In the genomic region with DNA sequence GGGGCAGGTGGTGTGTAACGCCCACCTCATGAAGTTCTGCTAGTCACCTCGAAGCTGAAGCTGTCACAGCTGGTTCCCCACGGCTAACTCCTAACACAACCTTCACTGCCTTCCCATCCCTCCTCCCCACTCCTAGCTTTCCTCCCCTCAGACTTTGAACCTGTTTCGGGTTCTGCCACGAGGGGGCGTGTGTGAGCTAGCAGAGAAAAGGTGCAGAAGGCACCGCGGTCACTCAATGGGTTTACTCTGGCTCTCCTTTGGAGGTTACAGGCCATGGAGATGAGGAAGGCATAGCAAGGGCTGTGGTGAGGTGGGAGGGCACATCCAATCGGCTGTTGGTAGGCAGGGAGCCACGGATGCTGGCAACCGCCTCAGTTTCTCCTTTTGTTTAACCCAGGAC, we compare ENCODE assay signal across 9 mouse cellular contexts.
DNase-seq lines count a peak whose midpoint lies in the region; ATAC-seq and TF ChIP-seq lines count a peak whose summit lies in the region.
"Had no signal": no experiment of that assay in that cellular context is flagged by ENCODE, and none has a peak within 500 bp of the region (broad histone marks: within the 10 kb centered on the region; RNA-seq: fewer than 3 reads in every experiment).

No protein-coding gene starts in this region.

- no peak for TF ChIP-seq POLR2A in kidney, adult 2 months (IDR thresholded peaks at IDR 0.05; ENCODE audit: low read depth, low read length)

- peaks cover 6% of the 10 kb centered on the region for H3K4me1 ChIP-seq in forebrain, embryonic 14.5 days (ENCODE audit: control insufficient read depth, insufficient read depth, low read length)
- peaks cover 10% of the 10 kb centered on the region for H3K4me1 ChIP-seq in forebrain, embryonic 15.5 days
- H3K4me1 ChIP-seq in kidney, adult 2 months (ENCODE audit: control insufficient read depth, insufficient read depth, low read length), result no peaks in the 10 kb centered on the region
- H3K4me1 ChIP-seq: liver, embryonic 15.5 days had no signal

- H3K9me3 ChIP-seq in forebrain, embryonic 14.5 days (replicated peaks; ENCODE audit: control insufficient read depth, low read length), result no peaks in the 10 kb centered on the region
- H3K9me3 ChIP-seq in forebrain, embryonic 15.5 days, result no peaks in the 10 kb centered on the region
- H3K9me3 ChIP-seq: liver, embryonic 15.5 days had no signal

- no peak for ATAC-seq in forebrain, embryonic 14.5 days
- ATAC-seq in forebrain, embryonic 15.5 days (replicated peaks), result no peak
- peak; percentile 18; the same call in 1 of the 2 replicates for ATAC-seq in megakaryocyte, adult 5-6 weeks (ENCODE audit: poor library complexity, severe bottlenecking)

- WGBS in forebrain, embryonic 14.5 days, result 25% methylated on average over 11 of the region's 11 CpGs
- WGBS in forebrain, embryonic 15.5 days, result 19% methylated on average over 11 of the region's 11 CpGs
- WGBS in kidney, adult 2 months, result 20% methylated on average over 11 of the region's 11 CpGs

- DNase-seq in forebrain, embryonic 14.5 days (ENCODE audit: low spot score), result peak; percentile 52
- DNase-seq in right cerebral cortex, adult 18-20 months, result peak; percentile 28
- DNase-seq in right cerebral cortex, postnatal 36 days (ENCODE audit: low spot score in 2 of 2), result no peak
- DNase-seq in cerebellum, adult 9-10 months, result peak; percentile 57
- peak; percentile 61 for DNase-seq in kidney, adult 2 months
- DNase-seq in urinary bladder, postnatal 36 days (ENCODE audit: low spot score in 2 of 2), result peak; percentile 75

- H3K27me3 ChIP-seq in forebrain, embryonic 14.5 days (replicated peaks; ENCODE audit: control insufficient read depth, insufficient read depth, low read length), result no peaks in the 10 kb centered on the region
- no peaks in the 10 kb centered on the region for H3K27me3 ChIP-seq in forebrain, embryonic 15.5 days
- no peaks in the 10 kb centered on the region for H3K27me3 ChIP-seq in kidney, adult 2 months (replicated peaks; ENCODE audit: control insufficient read depth, insufficient read depth, low read length)
- H3K27me3 ChIP-seq: liver, embryonic 15.5 days had no signal

- no peaks in the 10 kb centered on the region for H3K36me3 ChIP-seq in forebrain, embryonic 14.5 days (ENCODE audit: control insufficient read depth, insufficient read depth, low read length)
- no peaks in the 10 kb centered on the region for H3K36me3 ChIP-seq in forebrain, embryonic 15.5 days
- no peaks in the 10 kb centered on the region for H3K36me3 ChIP-seq in kidney, adult 2 months (ENCODE audit: control insufficient read depth, insufficient read depth, low read length)
- H3K36me3 ChIP-seq: liver, embryonic 15.5 days had no signal

- H3K4me3 ChIP-seq in forebrain, embryonic 14.5 days (ENCODE audit: low read depth, low read length), result no peak overlapping the region
- H3K4me3 ChIP-seq in forebrain, embryonic 15.5 days, result no peak overlapping the region
- no peak overlapping the region for H3K4me3 ChIP-seq in kidney, adult 2 months (ENCODE audit: insufficient read depth, low read depth, low read length)
- H3K4me3 ChIP-seq: liver, embryonic 15.5 days had no signal

- TF ChIP-seq CTCF in kidney, adult 2 months (conservative IDR thresholded peaks at IDR 0.05; ENCODE audit: insufficient read depth, insufficient read length, low read depth, low read length), result peak; percentile 68

- H3K9ac ChIP-seq in forebrain, embryonic 14.5 days (ENCODE audit: low read length), result no peak overlapping the region
- no peak overlapping the region for H3K9ac ChIP-seq in forebrain, embryonic 15.5 days (replicated peaks)
- H3K9ac ChIP-seq: liver, embryonic 15.5 days had no signal

- no peak overlapping the region for H3K4me2 ChIP-seq in forebrain, embryonic 14.5 days (ENCODE audit: low read length)
- no peak overlapping the region for H3K4me2 ChIP-seq in forebrain, embryonic 15.5 days (replicated peaks)
- H3K4me2 ChIP-seq: liver, embryonic 15.5 days had no signal

- H3K27ac ChIP-seq in forebrain, embryonic 14.5 days (ENCODE audit: low read depth, low read length), result no peak overlapping the region
- no peak overlapping the region for H3K27ac ChIP-seq in forebrain, embryonic 15.5 days (replicated peaks)
- no peak overlapping the region for H3K27ac ChIP-seq in kidney, adult 2 months (ENCODE audit: insufficient read depth, low read depth, low read length)
- H3K27ac ChIP-seq: liver, embryonic 15.5 days had no signal

Comparison
In these comparisons a context has a peak if more than half of its experiments do, and no peak if none do; other contexts are left out.
1. DNase-seq: peak in forebrain, embryonic 14.5 days (single experiment), right cerebral cortex, adult 18-20 months (single experiment), cerebellum, adult 9-10 months (single experiment), kidney, adult 2 months (single experiment) and urinary bladder, postnatal 36 days (2 of 2); none in right cerebral cortex, postnatal 36 days (0 of 2).